Mouse (Mus musculus) adrenal gland, postnatal 10 days (tissue): ENCODE data around the gene Pirb. TPM values are rescaled to one million over a fixed set of nuclear protein-coding genes. Genes with fewer than 3 reads are reported as not detected.
A peak's percentile ranks its signal among the peaks of the same experiment; 100 is the strongest.

Source experiments
- DNase-seq: peaks from one replicate; pipeline ENCODE4 v3.0.0; 2021; ENCODE audit warnings: mixed read lengths
- total RNA-seq, 2 experiments: library from RNA; stranded (reverse); gene quantifications; 2 replicates each; pipeline ENCODE4 v1.2.3; 2021

Gene Pirb
- total RNA-seq, 2 experiments from 2014 or later, result 2.3 to 2.5 TPM

- DNase-seq, result no peak
These were observed 27.7 kb downstream of the Pirb start, which contains the start of gene Tsen34 for GRCm38 (mm10) chr7:3692382-3692986. TSS of gene Tsen34 (plus strand) at chr7:3692863.

DNA sequence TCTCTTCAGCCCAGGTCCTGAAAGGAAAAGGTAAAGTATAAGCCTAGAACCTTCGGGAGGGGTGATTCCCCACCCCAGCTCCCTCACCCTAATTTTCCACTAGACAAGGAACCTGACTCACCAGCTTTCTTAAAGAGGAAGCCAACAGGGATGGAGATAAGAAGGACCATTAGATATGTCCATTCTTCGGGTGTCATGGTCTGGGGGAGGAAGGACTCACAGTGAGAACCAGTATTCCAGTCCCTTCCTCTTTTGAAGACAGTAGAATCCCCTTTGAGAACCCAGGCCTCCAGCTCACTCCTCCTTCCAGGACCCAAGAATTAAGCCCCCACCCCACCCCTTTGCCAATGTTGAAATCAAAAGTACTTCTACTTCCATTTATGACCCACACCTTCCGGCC lies 28.3 kb downstream of the Pirb start:
- no peak for DNase-seq

DNA sequence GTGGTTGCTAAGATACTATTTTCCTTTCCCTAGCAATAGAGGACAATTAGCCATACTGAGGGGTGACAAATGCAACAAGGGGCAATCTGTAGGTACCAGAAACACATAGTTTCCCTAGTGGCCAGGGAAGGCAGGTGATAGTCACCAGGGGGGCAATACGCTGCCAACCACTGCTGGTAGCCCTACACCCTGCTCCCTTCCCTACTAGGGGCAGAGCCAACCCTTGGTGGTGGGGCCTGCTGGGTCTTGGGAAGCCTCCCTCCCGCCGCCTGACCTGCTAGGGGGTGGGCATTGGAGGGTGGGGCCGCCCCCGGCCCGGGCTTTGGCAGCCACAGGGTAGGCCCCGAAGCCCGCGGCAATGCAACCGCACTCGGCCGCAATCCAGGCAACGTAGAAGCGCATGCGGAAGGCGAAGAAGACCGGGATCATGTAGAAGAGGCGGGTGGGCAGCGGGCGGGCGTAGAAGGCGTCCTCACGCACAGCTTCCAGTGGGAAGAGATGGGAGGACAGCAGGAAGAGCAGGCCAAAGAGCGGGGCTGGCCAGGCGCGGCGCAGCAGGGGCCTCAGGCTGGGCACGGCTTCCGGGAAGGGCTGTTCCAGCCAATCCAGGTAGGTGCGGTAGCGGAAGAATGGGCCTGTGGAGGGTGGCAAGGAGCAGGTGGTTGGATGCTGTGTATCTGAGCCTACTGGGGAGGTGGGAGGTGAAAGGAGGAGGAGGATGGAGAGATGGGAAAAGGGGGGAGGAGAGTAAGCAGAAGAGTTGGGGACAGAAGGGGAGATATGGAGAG lies 34.6 kb downstream of the Pirb start:
- DNase-seq, result no peak

DNA sequence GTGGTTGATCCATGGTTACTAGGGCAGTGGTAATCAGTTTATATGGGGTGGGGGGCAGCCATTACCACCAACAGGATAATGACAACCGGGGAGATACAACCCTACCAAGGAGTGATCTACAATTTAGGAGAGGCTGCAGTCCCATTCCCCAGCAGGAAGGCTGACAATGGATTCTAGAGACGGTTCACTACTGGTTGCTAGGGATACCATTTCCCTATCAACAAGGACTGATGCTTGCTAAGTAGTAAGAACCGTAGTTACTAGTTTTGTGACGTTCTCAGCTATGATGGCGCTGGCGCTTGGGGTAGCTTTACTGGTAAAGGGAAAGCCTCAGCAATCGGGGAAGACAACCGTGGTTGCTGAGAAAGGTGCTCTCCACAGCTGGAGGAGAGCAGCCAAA lies 35.5 kb downstream of the Pirb start:
- no peak for DNase-seq

DNA sequence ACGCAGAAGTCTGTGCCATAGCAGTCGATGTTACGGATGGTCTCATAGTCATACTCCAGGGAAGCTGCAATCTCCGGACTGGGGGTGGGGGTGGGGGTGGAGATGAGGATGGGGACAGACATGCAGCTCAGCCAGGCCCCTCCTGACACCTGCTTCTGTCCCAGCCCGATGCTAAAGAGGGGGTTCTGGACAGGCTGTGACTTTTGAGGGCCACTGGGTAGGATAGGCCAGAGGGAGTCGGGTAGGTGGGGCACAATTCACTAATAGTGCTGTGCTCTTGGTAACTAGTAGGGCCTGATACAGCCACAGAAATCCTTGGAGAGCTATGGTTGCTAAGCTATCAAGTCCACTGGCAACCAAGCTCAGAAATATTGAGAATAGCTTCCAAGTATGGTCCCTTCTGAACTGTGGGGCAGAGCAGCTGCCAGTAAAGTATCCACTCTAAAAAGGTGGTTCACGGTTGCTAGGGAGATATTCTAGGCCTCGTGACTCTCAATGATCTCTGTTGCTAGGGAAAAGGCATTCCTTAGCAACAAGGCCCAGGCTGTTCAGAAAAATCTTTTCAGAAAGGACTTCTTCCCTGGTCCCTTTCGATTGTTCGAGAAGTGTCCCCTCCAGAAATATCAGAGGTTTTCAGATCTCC lies 36.2 kb downstream of the Pirb start:
- no peak for DNase-seq

DNA sequence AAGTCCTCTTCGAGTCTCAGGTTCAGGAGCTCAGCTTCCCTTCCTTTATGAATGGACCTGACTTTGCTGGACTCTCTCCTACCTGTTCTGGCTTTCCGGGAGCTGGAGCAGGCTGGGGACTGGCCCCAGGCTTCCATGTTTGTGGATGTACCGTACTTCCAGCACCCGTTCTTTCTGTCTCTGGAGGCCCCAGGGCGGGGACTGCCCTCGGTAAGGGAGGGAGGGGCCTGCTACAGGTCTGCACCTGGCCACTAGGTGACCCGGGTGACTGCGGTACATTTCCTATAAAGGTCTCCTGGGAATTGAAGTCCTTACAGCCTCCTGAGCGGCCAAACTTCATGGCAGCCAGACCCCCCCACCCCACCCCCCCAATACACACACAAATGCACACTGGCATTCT lies 42.8 kb downstream of the Pirb start, which contains the start of gene Tmc4:
Tmc4 (minus strand) TSS at position 212 of the 400 bp plus-strand sequence.
- DNase-seq, result no peak

GRCm38 (mm10) chr7:3676371-3676770 lies 43.8 kb downstream of the Pirb start:
- DNase-seq, result no peak

GRCm38 (mm10) chr7:3675228-3675548 lies 45.0 kb downstream of the Pirb start:
- no peak for DNase-seq

GRCm38 (mm10) chr7:3674507-3675227 lies 45.5 kb downstream of the Pirb start:
- peak; percentile 91 for DNase-seq

- DNase-seq, result peak; percentile 44
These were observed 53.2 kb downstream of the Pirb start for GRCm38 (mm10) chr7:3666921-3667391.

DNA sequence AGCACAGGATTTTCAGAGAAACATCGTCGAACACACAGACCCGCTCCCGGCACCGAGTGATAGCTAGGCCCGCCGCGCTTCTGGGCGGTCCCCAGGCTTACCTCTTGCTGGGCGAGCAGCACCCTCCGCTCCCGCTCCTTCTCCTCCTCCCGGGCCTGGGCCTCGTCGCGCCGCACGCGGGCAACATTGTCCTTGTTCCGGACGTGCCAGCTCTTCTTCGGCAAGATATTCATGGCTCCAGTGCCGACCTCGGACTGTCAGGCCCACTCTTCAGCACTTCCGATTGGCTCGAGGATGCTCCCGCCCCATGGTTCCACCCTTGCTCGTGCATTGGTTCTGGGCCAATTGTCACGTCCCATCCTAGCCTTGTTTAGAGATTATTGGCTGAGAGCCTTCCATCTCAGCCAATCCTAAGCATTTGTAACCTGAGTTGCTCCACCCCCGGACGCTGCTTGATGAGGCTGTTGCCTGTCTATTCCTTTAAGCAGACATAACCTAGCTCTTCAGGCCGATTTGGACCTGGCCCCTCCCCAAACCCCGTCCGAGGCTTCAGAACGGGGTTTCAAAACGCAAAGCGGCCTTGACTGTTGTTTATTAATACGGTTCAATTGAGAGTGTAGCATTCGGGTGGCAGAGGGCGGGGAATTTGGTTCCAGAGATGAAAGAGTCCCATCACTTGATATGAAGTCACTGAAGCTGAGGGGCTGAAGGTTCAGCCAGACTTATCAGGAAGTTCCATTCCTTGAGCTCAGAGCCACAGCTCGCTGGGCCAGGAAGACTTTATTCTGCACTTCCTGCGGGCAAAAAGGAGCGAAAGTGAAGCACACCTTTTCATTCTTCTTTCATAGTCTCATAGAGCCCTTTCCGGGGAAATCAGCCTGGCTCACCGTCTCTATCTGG lies 54.7 kb downstream of the Pirb start, which contains the start of gene Leng1:
Leng1 (minus strand) TSS at position 626 of the 900 bp plus-strand sequence.
- peak; percentile 96 for DNase-seq

DNA sequence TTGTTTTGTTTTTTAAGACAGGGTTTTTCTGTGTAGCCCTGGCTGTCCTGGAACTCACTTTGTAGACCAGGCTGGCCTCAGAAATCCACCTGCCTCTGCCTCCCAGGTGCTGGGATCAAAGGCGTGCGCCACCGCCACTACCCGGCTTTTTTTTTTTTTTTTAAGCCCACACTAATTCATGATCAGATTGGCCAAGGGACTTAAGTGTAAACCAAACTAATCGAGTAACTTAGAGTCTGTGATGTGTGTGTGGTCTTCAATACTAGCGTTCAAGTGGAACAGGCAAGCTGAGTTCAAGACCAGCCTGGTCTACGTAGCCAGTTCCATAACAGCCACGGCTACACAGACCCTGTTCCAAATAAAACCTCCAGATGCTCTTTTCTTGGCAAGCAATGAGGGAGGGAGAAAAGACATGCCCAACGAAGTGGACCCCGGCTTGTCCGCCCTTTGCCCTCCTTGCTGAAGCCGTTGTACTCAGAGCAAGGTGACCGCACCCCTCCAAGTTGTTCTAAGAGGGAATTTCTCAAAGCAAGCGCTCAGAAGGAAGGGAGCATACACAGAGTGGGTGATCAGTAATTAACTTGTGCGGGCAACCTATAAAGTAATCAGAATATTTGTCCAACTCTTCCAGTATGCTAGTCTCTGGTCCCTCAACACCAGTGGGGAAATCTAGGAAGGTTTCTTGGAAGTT lies 55.5 kb downstream of the Pirb start:
- DNase-seq, result peak; percentile 30

Other genes starting within 250 kb of the Pirb start
- gene Tarm1, start 217.8 kb downstream of the Pirb start, total RNA-seq, result 1 to 10 TPM; 4.3 to 6.6 TPM
- gene Oscar, start 104.2 kb downstream of the Pirb start, total RNA-seq, result under 1 TPM; 0.58 to 0.72 TPM
- 1,000 to 10,000 TPM; 1,038 to 1,129 TPM for gene Ndufa3, start 103.0 kb downstream of the Pirb start, total RNA-seq
- gene Tfpt, start 90.5 kb downstream of the Pirb start, total RNA-seq, result 10 to 100 TPM; 24.1 to 26.4 TPM
- 10 to 100 TPM; 34.5 to 39.4 TPM for gene Prpf31, start 90.4 kb downstream of the Pirb start, total RNA-seq
- 10 to 100 TPM; 56.7 to 58.5 TPM for gene Cnot3, start 75.1 kb downstream of the Pirb start, total RNA-seq
- gene Leng1, start 54.6 kb downstream of the Pirb start, total RNA-seq, result 10 to 100 TPM; 11.9 to 13.2 TPM
- 1 to 10 TPM; 8.6 to 9.2 TPM for gene Tmc4, start 42.8 kb downstream of the Pirb start, total RNA-seq
- gene Tsen34, start 27.5 kb downstream of the Pirb start, total RNA-seq, result 100 to 1,000 TPM in 1 of 2 experiments, 10 to 100 TPM in 1; 99.1 to 114 TPM
- gene Mboat7, start 26.9 kb downstream of the Pirb start, total RNA-seq, result 10 to 100 TPM; 48.7 to 59.6 TPM
- 1,000 to 10,000 TPM; 1,078 to 1,086 TPM for gene Rps9, start 16.4 kb downstream of the Pirb start, total RNA-seq
- under 1 TPM; 0.36 to 0.48 TPM for gene Gm15448, start 105.3 kb upstream of the Pirb start, total RNA-seq
- gene Pira2, start 124.7 kb upstream of the Pirb start, total RNA-seq, result under 1 TPM; 0.57 to 0.70 TPM
- under 1 TPM in 1 of 2 experiments, not detected in 1; 0.66 TPM for gene Gm14548, start 177.7 kb upstream of the Pirb start, total RNA-seq
- under 1 TPM; 0.42 to 0.45 TPM for gene Lilra6, start 195.1 kb upstream of the Pirb start, total RNA-seq